Mouse (Mus musculus): Measurements from ENCODE around the gene Ugt1a2.

DNA sequence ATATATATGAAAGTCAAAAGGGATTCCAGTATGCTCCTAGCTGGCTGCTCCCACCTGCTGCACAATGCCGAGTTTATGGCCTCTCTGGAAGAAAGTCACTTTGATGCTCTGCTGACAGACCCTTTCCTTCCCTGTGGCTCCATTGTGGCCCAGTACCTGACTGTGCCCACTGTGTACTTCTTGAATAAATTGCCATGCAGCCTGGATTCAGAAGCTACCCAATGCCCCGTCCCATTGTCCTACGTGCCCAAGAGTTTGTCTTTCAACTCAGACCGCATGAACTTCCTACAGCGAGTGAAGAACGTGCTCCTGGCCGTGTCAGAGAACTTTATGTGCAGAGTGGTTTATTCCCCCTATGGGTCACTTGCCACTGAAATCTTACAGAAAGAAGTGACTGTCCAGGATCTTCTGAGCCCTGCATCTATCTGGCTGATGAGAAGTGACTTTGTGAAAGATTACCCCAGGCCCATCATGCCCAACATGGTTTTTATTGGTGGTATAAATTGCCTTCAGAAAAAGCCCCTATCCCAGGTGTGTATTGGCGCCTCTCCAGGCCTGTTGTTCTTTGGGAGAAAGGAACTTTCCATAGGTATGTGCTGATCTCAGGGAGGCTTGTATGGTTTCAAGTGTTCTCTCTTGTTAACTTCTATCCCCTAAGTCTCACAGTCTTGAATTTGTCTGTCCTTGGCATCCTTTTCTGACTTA is 12.1 kb downstream of the Ugt1a2 start:
- TF ChIP-seq TAL1 (IDR thresholded peaks at IDR 0.05; ENCODE audit: low read length) = no peak
- no peak for TF ChIP-seq GATA1 (IDR thresholded peaks at IDR 0.05; ENCODE audit: low read length)
